Mouse (Mus musculus): ENCODE data around the gene Evi2b. TPM values are rescaled to one million over a fixed set of nuclear protein-coding genes. Genes with fewer than 3 reads are reported as not detected.

Evi2b gene
- polyA plus RNA-seq, 1 experiment from 2014 or later: 0.24 TPM

- H3K4me1 ChIP-seq (ENCODE audit: control insufficient read depth, insufficient read depth, low read length): no peaks in the 10 kb centered on the region
- H3K27me3 ChIP-seq (replicated peaks; ENCODE audit: control insufficient read depth, insufficient read depth, low read length): no peaks in the 10 kb centered on the region
- no peak overlapping the region for H3K4me2 ChIP-seq (ENCODE audit: low read length)
- H3K9ac ChIP-seq (ENCODE audit: low read length): no peak overlapping the region
- H3K9me3 ChIP-seq (replicated peaks; ENCODE audit: control insufficient read depth, low read length): no peaks in the 10 kb centered on the region
- DNase-seq (ENCODE audit: low spot score) (no peak), ATAC-seq (no peak)
- H3K27ac ChIP-seq (ENCODE audit: low read depth, low read length): no peak overlapping the region
- 78% methylated on average over 6 of the region's 6 CpGs for WGBS
- H3K36me3 ChIP-seq (ENCODE audit: control insufficient read depth, insufficient read depth, low read length): no peaks in the 10 kb centered on the region
- H3K4me3 ChIP-seq (ENCODE audit: low read depth, low read length): no peak overlapping the region
Measured at GRCm38 (mm10) chr11:79515331-79515730, 8.2 kb downstream of the Evi2b start.

- H3K27ac ChIP-seq (ENCODE audit: low read depth, low read length): no peak overlapping the region
- H3K36me3 ChIP-seq (ENCODE audit: control insufficient read depth, insufficient read depth, low read length): no peaks in the 10 kb centered on the region
- no peaks in the 10 kb centered on the region for H3K27me3 ChIP-seq (replicated peaks; ENCODE audit: control insufficient read depth, insufficient read depth, low read length)
- H3K4me1 ChIP-seq (ENCODE audit: control insufficient read depth, insufficient read depth, low read length): no peaks in the 10 kb centered on the region
- no peak overlapping the region for H3K4me3 ChIP-seq (ENCODE audit: low read depth, low read length)
- no peaks in the 10 kb centered on the region for H3K9me3 ChIP-seq (replicated peaks; ENCODE audit: control insufficient read depth, low read length)
- no peak overlapping the region for H3K9ac ChIP-seq (ENCODE audit: low read length)
- DNase-seq (ENCODE audit: low spot score) (no peak), ATAC-seq (no peak)
- WGBS: 92% methylated on average over 3 of the region's 3 CpGs
- H3K4me2 ChIP-seq (ENCODE audit: low read length): no peak overlapping the region
Measured at GRCm38 (mm10) chr11:79511970-79512369, 11.6 kb downstream of the Evi2b start.

- no peak for DNase-seq (ENCODE audit: low spot score)
- Histone ChIP-seq H3K4me2 (ENCODE audit: low read length) (no peak overlapping the region), H3K9ac (ENCODE audit: low read length) (no peak overlapping the region), H3K4me3 (ENCODE audit: low read depth, low read length) (no peak overlapping the region), H3K36me3 (ENCODE audit: control insufficient read depth, insufficient read depth, low read length) (no peaks in the 10 kb centered on the region), H3K27me3 (replicated peaks; ENCODE audit: control insufficient read depth, insufficient read depth, low read length) (no peaks in the 10 kb centered on the region), H3K27ac (ENCODE audit: low read depth, low read length) (no peak overlapping the region), H3K4me1 (ENCODE audit: control insufficient read depth, insufficient read depth, low read length) (peaks cover 8% of the 10 kb centered on the region), H3K9me3 (replicated peaks; ENCODE audit: control insufficient read depth, low read length) (no peaks in the 10 kb centered on the region)
- 60% methylated on average over 7 of the region's 7 CpGs for WGBS
- ATAC-seq: no peak
Measured at GRCm38 (mm10) chr11:79504506-79504905, 19.1 kb downstream of the Evi2b start.

- H3K4me3 ChIP-seq (ENCODE audit: low read depth, low read length): no peak within 1 kb of the TSS
- H3K9me3 ChIP-seq (replicated peaks; ENCODE audit: control insufficient read depth, low read length): no peaks in the 10 kb centered on the region
- H3K36me3 ChIP-seq (ENCODE audit: control insufficient read depth, insufficient read depth, low read length): no peaks in the 10 kb centered on the region
- 18% methylated on average over 8 of the region's 8 CpGs for WGBS
- ATAC-seq (peak; percentile 63; the same call in 1 of the 2 replicates), DNase-seq (ENCODE audit: low spot score) (peak; percentile 68)
- H3K4me2 ChIP-seq (ENCODE audit: low read length): no peak within 1 kb of the TSS; the same call in 1 of the 2 replicates
- H3K4me1 ChIP-seq (ENCODE audit: control insufficient read depth, insufficient read depth, low read length): peaks cover 8% of the 10 kb centered on the region
- no peak within 1 kb of the TSS for H3K9ac ChIP-seq (ENCODE audit: low read length)
- H3K27me3 ChIP-seq (replicated peaks; ENCODE audit: control insufficient read depth, insufficient read depth, low read length): no peaks in the 10 kb centered on the region
- 0 out of 2 replicates have a peak within 1 kb of the TSS, but pooled peaks have one; percentile 14 for H3K27ac ChIP-seq (ENCODE audit: low read depth, low read length)
Measured at GRCm38 (mm10) chr11:79503845-79504244, 19.7 kb downstream of the Evi2b start, which contains the start of gene Omg. Gene Omg (minus strand): TSS chr11:79504084.

- Histone ChIP-seq H3K27me3 (replicated peaks; ENCODE audit: control insufficient read depth, insufficient read depth, low read length) (no peaks in the 10 kb centered on the region), H3K4me3 (ENCODE audit: low read depth, low read length) (no peak overlapping the region), H3K36me3 (ENCODE audit: control insufficient read depth, insufficient read depth, low read length) (no peaks in the 10 kb centered on the region), H3K9me3 (replicated peaks; ENCODE audit: control insufficient read depth, low read length) (no peaks in the 10 kb centered on the region), H3K9ac (ENCODE audit: low read length) (no peak overlapping the region), H3K4me1 (ENCODE audit: control insufficient read depth, insufficient read depth, low read length) (peaks cover 8% of the 10 kb centered on the region), H3K27ac (ENCODE audit: low read depth, low read length) (0 out of 2 replicates have a peak overlapping the region, but pooled peaks have one; percentile 14), H3K4me2 (ENCODE audit: low read length) (no peak overlapping the region)
- ATAC-seq (no peak), DNase-seq (ENCODE audit: low spot score) (peak; percentile 24)
- WGBS: 6% methylated on average over 2 of the region's 2 CpGs
Measured at GRCm38 (mm10) chr11:79502917-79503316, 20.6 kb downstream of the Evi2b start.

- Histone ChIP-seq H3K36me3 (ENCODE audit: control insufficient read depth, insufficient read depth, low read length) (no peaks in the 10 kb centered on the region), H3K4me3 (ENCODE audit: low read depth, low read length) (no peak overlapping the region), H3K27ac (ENCODE audit: low read depth, low read length) (no peak overlapping the region; the same call in 1 of the 2 replicates), H3K4me2 (ENCODE audit: low read length) (no peak overlapping the region; the same call in 1 of the 2 replicates), H3K27me3 (replicated peaks; ENCODE audit: control insufficient read depth, insufficient read depth, low read length) (no peaks in the 10 kb centered on the region), H3K9me3 (replicated peaks; ENCODE audit: control insufficient read depth, low read length) (no peaks in the 10 kb centered on the region), H3K9ac (ENCODE audit: low read length) (no peak overlapping the region), H3K4me1 (ENCODE audit: control insufficient read depth, insufficient read depth, low read length) (peaks cover 9% of the 10 kb centered on the region)
- DNase-seq (ENCODE audit: low spot score) (peak; percentile 72), ATAC-seq (peak; percentile 42; the same call in 1 of the 2 replicates)
- WGBS: 49% methylated on average over 10 of the region's 10 CpGs
Measured at GRCm38 (mm10) chr11:79494976-79495800, 28.4 kb downstream of the Evi2b start.

GRCm38 (mm10) chr11:79484721-79485120, 38.8 kb downstream of the Evi2b start:
- Histone ChIP-seq H3K4me1 (ENCODE audit: control insufficient read depth, insufficient read depth, low read length) (no peaks in the 10 kb centered on the region), H3K9ac (ENCODE audit: low read length) (no peak overlapping the region), H3K4me3 (ENCODE audit: low read depth, low read length) (no peak overlapping the region), H3K27me3 (replicated peaks; ENCODE audit: control insufficient read depth, insufficient read depth, low read length) (no peaks in the 10 kb centered on the region), H3K9me3 (replicated peaks; ENCODE audit: control insufficient read depth, low read length) (no peaks in the 10 kb centered on the region), H3K4me2 (ENCODE audit: low read length) (no peak overlapping the region), H3K27ac (ENCODE audit: low read depth, low read length) (no peak overlapping the region), H3K36me3 (ENCODE audit: control insufficient read depth, insufficient read depth, low read length) (peaks cover 13% of the 10 kb centered on the region)
- DNase-seq (ENCODE audit: low spot score) (no peak), ATAC-seq (no peak)

- 92% methylated on average over 7 of the region's 7 CpGs for WGBS
- Histone ChIP-seq H3K36me3 (ENCODE audit: control insufficient read depth, insufficient read depth, low read length) (peaks cover 17% of the 10 kb centered on the region), H3K27me3 (replicated peaks; ENCODE audit: control insufficient read depth, insufficient read depth, low read length) (no peaks in the 10 kb centered on the region), H3K4me1 (ENCODE audit: control insufficient read depth, insufficient read depth, low read length) (no peaks in the 10 kb centered on the region), H3K9me3 (replicated peaks; ENCODE audit: control insufficient read depth, low read length) (no peaks in the 10 kb centered on the region), H3K4me3 (ENCODE audit: low read depth, low read length) (no peak overlapping the region), H3K27ac (ENCODE audit: low read depth, low read length) (no peak overlapping the region), H3K4me2 (ENCODE audit: low read length) (no peak overlapping the region), H3K9ac (ENCODE audit: low read length) (no peak overlapping the region)
- ATAC-seq (no peak), DNase-seq (ENCODE audit: low spot score) (no peak)
Measured at GRCm38 (mm10) chr11:79483876-79484528, 39.6 kb downstream of the Evi2b start.

GRCm38 (mm10) chr11:79483392-79483791, 40.2 kb downstream of the Evi2b start:
- no peak overlapping the region for H3K27ac ChIP-seq (ENCODE audit: low read depth, low read length)
- H3K4me2 ChIP-seq (ENCODE audit: low read length): no peak overlapping the region
- H3K9ac ChIP-seq (ENCODE audit: low read length): no peak overlapping the region
- no peaks in the 10 kb centered on the region for H3K27me3 ChIP-seq (replicated peaks; ENCODE audit: control insufficient read depth, insufficient read depth, low read length)
- 91% methylated on average over 6 of the region's 6 CpGs for WGBS
- H3K9me3 ChIP-seq (replicated peaks; ENCODE audit: control insufficient read depth, low read length): no peaks in the 10 kb centered on the region
- DNase-seq (ENCODE audit: low spot score) (no peak), ATAC-seq (no peak)
- H3K4me3 ChIP-seq (ENCODE audit: low read depth, low read length): no peak overlapping the region
- H3K4me1 ChIP-seq (ENCODE audit: control insufficient read depth, insufficient read depth, low read length): no peaks in the 10 kb centered on the region
- H3K36me3 ChIP-seq (ENCODE audit: control insufficient read depth, insufficient read depth, low read length): peaks cover 18% of the 10 kb centered on the region

Data from forebrain, embryonic 14.5 days (tissue).